Mouse (Mus musculus): ENCODE results near the gene Pde2a. TPM values are rescaled to one million over a fixed set of nuclear protein-coding genes. Genes with fewer than 3 reads are reported as not detected.
"Not testable (repeated sequence)": the region's sequence is repeated elsewhere in the genome, so short reads cannot be mapped to it uniquely, and the experiment has no call there.

Gene Pde2a
- polyA plus RNA-seq, 1 experiment, result 17.6 TPM

GRCm38 (mm10) chr7:101557391-101557790 lies 135.9 kb downstream of the Pde2a start:
- Histone ChIP-seq H3K27me3 (ENCODE audit: control insufficient read depth, insufficient read depth, low read length) (no peaks in the 10 kb centered on the region), H3K4me3 (ENCODE audit: low read depth, low read length) (no peak overlapping the region), H3K27ac (ENCODE audit: insufficient read depth, low read depth, low read length) (no peak overlapping the region), H3K36me3 (ENCODE audit: control insufficient read depth, insufficient read depth, low read length) (no peaks in the 10 kb centered on the region), H3K4me1 (ENCODE audit: control insufficient read depth, insufficient read depth, insufficient read length, low read length) (no peaks in the 10 kb centered on the region)
- no peak for TF ChIP-seq CTCF (IDR thresholded peaks at IDR 0.05; ENCODE audit: extremely low read depth, insufficient read length, insufficient replicate concordance, low read depth, low read length)
- TF ChIP-seq POLR2A (IDR thresholded peaks at IDR 0.05; ENCODE audit: low read depth, low read length), result no peak
- 30% methylated on average over 1 of the region's 1 CpGs for WGBS

- not testable (repeated sequence) for H3K27me3 ChIP-seq (ENCODE audit: control insufficient read depth, insufficient read depth, low read length); H3K27ac ChIP-seq (ENCODE audit: insufficient read depth, low read depth, low read length); H3K4me3 ChIP-seq (ENCODE audit: low read depth, low read length); H3K4me1 ChIP-seq (ENCODE audit: control insufficient read depth, insufficient read depth, insufficient read length, low read length); H3K36me3 ChIP-seq (ENCODE audit: control insufficient read depth, insufficient read depth, low read length)
- 68% methylated on average over 5 of the region's 5 CpGs for WGBS
These were observed 137.9 kb downstream of the Pde2a start for GRCm38 (mm10) chr7:101559393-101559792.

Other genes with a start within 250 kb of the Pde2a start
- gene Atg16l2, start 119.4 kb upstream of the Pde2a start, polyA plus RNA-seq (2012; rRNA removed), result 8.1 and 11.0 TPM in 2 replicates
- 148 and 264 TPM in 2 replicates for gene Stard10, start 104.6 kb upstream of the Pde2a start, polyA plus RNA-seq (2012; rRNA removed)
- 45.7 and 61.7 TPM in 2 replicates for gene Arap1, start 73.6 kb upstream of the Pde2a start, polyA plus RNA-seq (2012; rRNA removed)
- 0.51 TPM in 1 of 2 replicates, not detected in the other for gene Gm45837, start 10.8 kb upstream of the Pde2a start, polyA plus RNA-seq (2012; rRNA removed)
- 2.5 and 4.1 TPM in 2 replicates for gene Art2b, start 163.9 kb downstream of the Pde2a start, polyA plus RNA-seq (2012; rRNA removed)
- 5.5 and 7.2 TPM in 2 replicates for gene Clpb, start 241.9 kb downstream of the Pde2a start, polyA plus RNA-seq (2012; rRNA removed)

Measured in small intestine, adult 2 months (tissue).